Mouse (Mus musculus) CH12.LX (cell line): Measurements from ENCODE around the gene Slc7a15. TPM values are rescaled to one million over a fixed set of nuclear protein-coding genes. Genes with fewer than 3 reads are reported as not detected.

Experiments
- DNase-seq: peaks from one replicate; pipeline ENCODE4 v3.0.0-alpha.2; 2013; ENCODE audit errors: extremely low read depth
- H3K27ac ChIP-seq: 2 replicates; pipeline ENCODE4 v1.5.1; 2012; ENCODE audit warnings: low read depth, mild to moderate bottlenecking, control low read depth, moderate library complexity; ENCODE audit not compliant: insufficient read depth
- H3K27me3 ChIP-seq: replicated peaks from 2 replicates; pipeline ENCODE3; 2012; ENCODE audit warnings: inconsistent platforms
- H3K36me3 ChIP-seq, 2 experiments: replicated peaks in 1 of 2; 2 replicates each; pipeline versions ENCODE3 to v1.6.1; 2012; ENCODE audit warnings: inconsistent platforms in 1 of 2, low read length in 1 of 2, mild to moderate bottlenecking in 1 of 2, mixed read lengths in 1 of 2, moderate library complexity in 1 of 2; ENCODE audit not compliant: control insufficient read depth in 1 of 2, insufficient read depth in 1 of 2
- H3K4me1 ChIP-seq, 2 experiments: 2 replicates each; pipeline ENCODE4 v1.6.1; 2012; ENCODE audit warnings: inconsistent platforms in 1 of 2, moderate library complexity in 1 of 2; ENCODE audit not compliant: insufficient read depth in 2 of 2, control insufficient read depth in 1 of 2
- H3K4me2 ChIP-seq: 2 replicates; pipeline ENCODE4 v1.6.1; 2012; ENCODE audit warnings: low read depth, mild to moderate bottlenecking, control low read depth; ENCODE audit not compliant: poor library complexity, insufficient read depth, severe bottlenecking
- H3K4me3 ChIP-seq, 3 experiments: fragments of 150-350 bp in 1 of 3; sonication (generic) in 1 of 3; replicated peaks in 1 of 3; 2 replicates each; pipeline versions ENCODE3 to v1.5.1; 2011 to 2012; ENCODE audit warnings: low read depth in 2 of 3, low read length in 2 of 3, mild to moderate bottlenecking in 2 of 3, moderate library complexity in 2 of 3, control low read depth in 1 of 3, improper control_type of control experiment in 1 of 3, inconsistent platforms in 1 of 3, mixed read lengths in 1 of 3; ENCODE audit not compliant: poor library complexity in 1 of 3
- H3K79me2 ChIP-seq: replicated peaks from 2 replicates; pipeline ENCODE4 v1.6.1; 2012; ENCODE audit warnings: mild to moderate bottlenecking, moderate library complexity; ENCODE audit not compliant: control insufficient read depth, poor library complexity, insufficient read depth, severe bottlenecking; ENCODE audit errors: extremely low read depth
- H3K9ac ChIP-seq: 2 replicates; pipeline ENCODE4 v1.6.1; 2012; ENCODE audit warnings: low read depth, mild to moderate bottlenecking, control low read depth, moderate library complexity; ENCODE audit not compliant: insufficient read depth
- H3K9me3 ChIP-seq: replicated peaks from 2 replicates; pipeline ENCODE3; 2012; ENCODE audit warnings: low read length, inconsistent platforms, mixed read lengths
- CHD2 ChIP-seq: IDR thresholded peaks from 2 replicates; pipeline ENCODE4 v1.6.1; 2011; ENCODE audit warnings: low read length, improper control_type of control experiment
- ELF1 ChIP-seq: IDR thresholded peaks from 2 replicates; pipeline ENCODE4 v1.6.1; 2014; ENCODE audit warnings: low read depth, mild to moderate bottlenecking, inconsistent platforms, low read length, improper control_type of control experiment
- EP300 ChIP-seq: IDR thresholded peaks from 2 replicates; pipeline ENCODE4 v1.6.1; 2011; ENCODE audit warnings: low read length, improper control_type of control experiment
- JUN ChIP-seq: IDR thresholded peaks from 2 replicates; pipeline ENCODE4 v1.6.1; 2011; ENCODE audit warnings: low read depth, mild to moderate bottlenecking, low read length, improper control_type of control experiment, moderate library complexity; ENCODE audit not compliant: insufficient read depth
- KAT2A ChIP-seq: IDR thresholded peaks from 2 replicates; pipeline ENCODE4 v1.6.1; 2012; ENCODE audit warnings: low read length, improper control_type of control experiment, inconsistent platforms; ENCODE audit not compliant: insufficient replicate concordance
- MAFK ChIP-seq: IDR thresholded peaks from 2 replicates; pipeline ENCODE4 v1.6.1; 2011; ENCODE audit warnings: low read length, improper control_type of control experiment; ENCODE audit not compliant: insufficient replicate concordance
- MAZ ChIP-seq: IDR thresholded peaks from 2 replicates; pipeline ENCODE4 v1.6.1; 2012; ENCODE audit warnings: low read depth, mild to moderate bottlenecking, inconsistent platforms, low read length, improper control_type of control experiment, moderate library complexity
- MYC ChIP-seq: IDR thresholded peaks from 2 replicates; pipeline ENCODE4 v1.6.1; 2011; ENCODE audit warnings: low read depth, mild to moderate bottlenecking, improper control_type of control experiment, low read length
- PAX5 ChIP-seq: IDR thresholded peaks from 2 replicates; pipeline ENCODE4 v1.6.1; 2012; ENCODE audit warnings: low read length, inconsistent platforms, mixed read lengths
- POLR2AphosphoS2 ChIP-seq: IDR thresholded peaks from 2 replicates; pipeline ENCODE4 v1.6.1; 2011; ENCODE audit warnings: low read depth, low read length, improper control_type of control experiment
- RAD21 ChIP-seq: IDR thresholded peaks from 2 replicates; pipeline ENCODE4 v1.6.1; 2011; ENCODE audit warnings: low read depth, mild to moderate bottlenecking, low read length, improper control_type of control experiment, moderate library complexity
- SIN3A ChIP-seq: IDR thresholded peaks from 2 replicates; pipeline ENCODE4 v1.6.1; 2012; ENCODE audit warnings: low read length, improper control_type of control experiment, inconsistent platforms
- TBP ChIP-seq: conservative IDR thresholded peaks from 2 replicates; pipeline ENCODE4 v1.6.1; 2011; ENCODE audit warnings: low read depth, low read length, improper control_type of control experiment
- TCF12 ChIP-seq: IDR thresholded peaks from 2 replicates; pipeline ENCODE4 v1.6.1; 2014; ENCODE audit warnings: low read depth, mild to moderate bottlenecking, inconsistent platforms, low read length, improper control_type of control experiment
- UBTF ChIP-seq: IDR thresholded peaks from 2 replicates; pipeline ENCODE4 v1.6.1; 2012; ENCODE audit warnings: low read depth, mild to moderate bottlenecking, inconsistent platforms, low read length, improper control_type of control experiment, moderate library complexity
- USF1 ChIP-seq: IDR thresholded peaks from 2 replicates; pipeline ENCODE4 v1.6.1; 2014; ENCODE audit warnings: low read depth, mild to moderate bottlenecking, inconsistent platforms, low read length, improper control_type of control experiment
- USF2 ChIP-seq: conservative IDR thresholded peaks from 2 replicates; pipeline ENCODE4 v1.6.1; 2011; ENCODE audit warnings: low read depth, low read length, improper control_type of control experiment
- ZMIZ1 ChIP-seq: IDR thresholded peaks from 2 replicates; pipeline ENCODE4 v1.6.1; 2012; ENCODE audit warnings: low read depth, mild to moderate bottlenecking, inconsistent platforms, low read length, improper control_type of control experiment
- ZNF384 ChIP-seq: IDR thresholded peaks from 2 replicates; pipeline ENCODE4 v1.6.1; 2012; ENCODE audit warnings: low read depth, low read length, improper control_type of control experiment, inconsistent platforms
- dilution Hi-C: fragments of 300-500 bp; cut with MboI; formaldehyde crosslinking; loops from 2 replicates; pipeline ENCODE4 v1.14.3; 2020; ENCODE audit warnings: low sequenced_read_pairs; ENCODE audit not compliant: extremely low pct_unique_long_range_greater_than_20kb, extremely low pct_ligation_motif_present
- in situ Hi-C: fragments of 300-500 bp; cut with MboI; formaldehyde crosslinking; loops from 3 replicates; pipeline ENCODE4 v1.14.3; 2019; ENCODE audit warnings: low sequenced_read_pairs, low pct_ligation_motif_present, low pct_unique_long_range_greater_than_20kb, mixed read lengths
- polyA plus RNA-seq: library from polyadenylated mRNA; unstranded; fragments of >175 nt; gene quantifications from 2 replicates; pipeline ENCODE4 v1.2.1, GENCODE M21; 2012; ENCODE audit warnings: low read depth; ENCODE audit not compliant: insufficient read length
- total RNA-seq, 2 experiments: library from RNA; depleted of rRNA; stranded (reverse); fragments of 300-350 nt in 1 of 2; fragments of >200 nt in 1 of 2; gene quantifications; 2 replicates each; pipeline ENCODE4 v1.2.3; 2012 to 2014

Slc7a15 gene
- total and polyA plus RNA-seq, 3 experiments: not detected

DNA sequence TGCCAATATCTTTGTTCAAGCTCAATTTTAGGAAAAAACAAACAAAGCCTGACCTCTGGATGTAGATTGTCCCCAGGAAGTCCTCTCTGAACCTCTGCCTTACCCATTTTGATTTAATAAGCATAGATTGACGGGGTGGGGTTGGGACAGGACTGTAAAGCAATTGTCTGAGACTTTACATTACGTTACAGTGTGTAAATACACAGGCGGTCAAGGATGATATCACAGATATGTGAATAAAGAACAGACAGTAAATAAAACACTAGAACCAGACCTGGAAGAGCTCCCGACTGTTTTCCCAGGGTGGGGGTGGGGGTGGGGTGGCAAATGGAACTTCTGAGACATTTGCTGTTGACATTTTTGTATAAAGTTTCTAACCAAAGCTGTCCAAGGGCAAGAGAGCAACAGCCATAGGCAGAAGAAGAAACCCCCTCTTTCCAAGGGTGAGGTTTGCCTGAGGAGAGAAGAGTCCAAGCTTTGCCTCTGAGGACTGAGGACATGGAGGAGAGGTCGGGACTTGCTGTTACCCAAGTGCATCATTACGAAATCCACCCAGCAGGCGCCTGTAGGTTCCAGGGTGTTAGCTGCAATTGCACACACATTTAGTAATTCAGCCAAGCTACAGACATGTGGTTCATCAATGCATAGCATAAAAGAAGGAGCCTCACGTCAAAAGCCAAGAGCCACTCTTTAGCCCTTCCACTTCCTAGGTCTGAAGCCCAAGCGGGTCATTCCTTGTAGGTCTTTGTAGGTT, 91.7 kb downstream of the Slc7a15 start:
- in situ Hi-C loops: no loop called here

DNA sequence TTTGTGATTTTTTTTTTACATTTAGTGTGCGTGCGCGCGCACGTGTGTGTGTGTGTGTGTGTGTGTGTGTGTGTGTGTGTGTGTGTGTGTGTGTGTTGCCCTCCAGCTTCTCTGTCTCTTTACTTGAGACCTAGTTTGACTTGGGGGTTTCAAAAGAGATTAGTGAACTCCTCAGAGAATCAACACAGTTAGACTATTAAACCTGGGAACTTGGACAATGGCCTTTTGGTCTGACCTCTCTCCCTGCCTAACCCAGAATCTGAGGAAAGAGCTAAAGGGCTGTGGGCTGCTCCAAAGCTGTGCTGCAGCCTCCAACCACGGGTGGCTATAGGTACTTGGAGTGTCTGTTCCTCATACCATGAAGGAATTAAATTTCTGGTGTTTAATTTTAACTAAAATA, 94.7 kb downstream of the Slc7a15 start:
- peaks cover 4 to 18% of the 10 kb centered on the region in 2 experiments for H3K4me1 ChIP-seq
- peaks cover 3% of the 10 kb centered on the region for H3K79me2 ChIP-seq
- H3K36me3 ChIP-seq: no peaks in the 10 kb centered on the region
- H3K27me3 ChIP-seq: no peaks in the 10 kb centered on the region
- DNase-seq: no peak
- no peak overlapping the region for H3K4me2 ChIP-seq
- H3K27ac ChIP-seq: no peak overlapping the region
- TF ChIP-seq ZNF384: no peak
- TF ChIP-seq TBP: no peak
- no peak for TF ChIP-seq MAZ
- TF ChIP-seq EP300: no peak
- no peak for TF ChIP-seq MAFK
- TF ChIP-seq TCF12: no peak
- no peak for TF ChIP-seq PAX5
- no peak for TF ChIP-seq ELF1
- no peak for TF ChIP-seq JUN
- no peak for TF ChIP-seq MYC
- TF ChIP-seq KAT2A: no peak
- no peak for TF ChIP-seq POLR2AphosphoS2
- dilution Hi-C loops (no loop called here), in situ Hi-C loops (loop anchor here (5.0 kb wide), 1 partner anchor 182 kb away; no protein-coding TSS in a partner anchor)
- no peaks in the 10 kb centered on the region for H3K9me3 ChIP-seq
- H3K9ac ChIP-seq: no peak overlapping the region
- H3K4me3 ChIP-seq: no peak overlapping the region

More for the DNA sequence above, 91.7 kb downstream of the Slc7a15 start:
- TF ChIP-seq JUN (no peak), ZMIZ1 (no peak), POLR2AphosphoS2 (no peak), USF2 (no peak), SIN3A (no peak), MYC (no peak), EP300 (no peak), UBTF (no peak), CHD2 (no peak), RAD21 (no peak), USF1 (no peak), TBP (no peak)
- no peak overlapping the region for H3K27ac ChIP-seq
- H3K4me3 ChIP-seq: no peak overlapping the region
- no peak overlapping the region for H3K4me2 ChIP-seq
- dilution Hi-C loops: no loop called here
- no peak overlapping the region for H3K9ac ChIP-seq
- peaks cover 0 to 3% of the 10 kb centered on the region in 2 experiments; a peak in 1 of 4 replicates for H3K4me1 ChIP-seq
- no peaks in the 10 kb centered on the region for H3K79me2 ChIP-seq
- no peaks in the 10 kb centered on the region for H3K9me3 ChIP-seq
- H3K27me3 ChIP-seq: no peaks in the 10 kb centered on the region
- H3K36me3 ChIP-seq: no peaks in the 10 kb centered on the region
- DNase-seq: no peak
